Mouse (Mus musculus): ENCODE data around the gene Gm7358.
"Not testable (repeated sequence)": the region's sequence is repeated elsewhere in the genome, so short reads cannot be mapped to it uniquely, and the experiment has no call there.

DNA sequence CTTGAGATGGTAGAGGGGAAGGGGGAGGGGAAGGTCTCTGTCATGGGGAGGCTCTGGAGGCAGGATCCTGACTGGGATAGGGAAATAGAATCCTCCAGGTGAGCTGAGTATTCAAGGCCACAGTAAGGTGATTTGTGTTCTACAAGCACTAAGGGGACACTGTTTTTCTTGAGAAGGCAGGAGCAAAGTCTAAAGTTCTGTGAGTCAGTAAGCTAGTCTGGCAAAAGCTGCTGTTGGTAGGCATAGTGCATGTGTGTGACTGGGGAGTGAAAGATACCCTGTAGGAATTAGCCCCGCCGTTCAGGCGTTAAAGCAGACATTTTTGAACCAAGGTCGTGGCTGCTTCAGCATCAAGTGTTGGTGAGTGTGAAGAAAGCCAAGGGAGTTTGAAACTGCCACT, 23.2 kb downstream of the Gm7358 start:
- TF ChIP-seq EP300, CTCF (IDR thresholded peaks at IDR 0.05; ENCODE audit: low read depth): not testable (repeated sequence)

Measured in heart, postnatal 0 days (tissue).